Mouse (Mus musculus) midbrain, embryonic 12.5 days (tissue): ENCODE measurements around the gene Helt. TPM values are rescaled to one million over a fixed set of nuclear protein-coding genes. Genes with fewer than 3 reads are reported as not detected.

Experiments
- ATAC-seq: fragments of 200-750 bp; cut with Nextera tagmentation; 2 replicates; pipeline ENCODE4 v1.8.0; 2017; ENCODE audit warnings: low read depth, moderate TSS enrichment, moderate library complexity; ENCODE audit not compliant: low FRiP score
- H3K27ac ChIP-seq: fragments of 300-500 bp; sonication (generic); replicated peaks from 2 replicates; pipeline ENCODE4 v1.5.1; 2016; ENCODE audit warnings: mild to moderate bottlenecking
- H3K27me3 ChIP-seq: fragments of 300-500 bp; sonication (generic); 2 replicates; pipeline ENCODE4 v1.6.1; 2016; ENCODE audit warnings: mild to moderate bottlenecking
- H3K36me3 ChIP-seq: fragments of 300-500 bp; sonication (generic); 2 replicates; pipeline ENCODE4 v1.6.1; 2016
- H3K4me1 ChIP-seq: fragments of 300-500 bp; sonication (generic); 2 replicates; pipeline ENCODE4 v1.6.1; 2016
- H3K4me2 ChIP-seq: fragments of 300-500 bp; sonication (generic); replicated peaks from 2 replicates; pipeline ENCODE4 v1.6.1; 2016; ENCODE audit warnings: mild to moderate bottlenecking, moderate library complexity
- H3K4me3 ChIP-seq: fragments of 300-500 bp; sonication (generic); 2 replicates; pipeline ENCODE4 v1.5.1; 2016; ENCODE audit warnings: mild to moderate bottlenecking
- H3K9ac ChIP-seq: fragments of 300-500 bp; sonication (generic); replicated peaks from 2 replicates; pipeline ENCODE4 v1.6.1; 2016; ENCODE audit warnings: mild to moderate bottlenecking, moderate library complexity
- H3K9me3 ChIP-seq: fragments of 300-500 bp; sonication (generic); 2 replicates; pipeline ENCODE4 v1.6.1; 2016; ENCODE audit warnings: mild to moderate bottlenecking
- WGBS: fragments of 180-500 bp; shearing (Covaris S2); methylation state at CpG from one replicate; pipeline ENCODE4 v1.1.7; 2016; 5-methylcytosine and 5-hydroxymethylcytosine counted together
- polyA plus RNA-seq: library from polyadenylated mRNA; unstranded; fragments of >200 nt; fragmentation: Nextera tagmentation; extraction: Ambion mirVana; gene quantifications from 2 replicates; pipeline ENCODE4 v1.2.1, GENCODE M21; 2016

The Helt gene
- polyA plus RNA-seq, 1 experiment from 2014 or later: 58.0 TPM

DNA sequence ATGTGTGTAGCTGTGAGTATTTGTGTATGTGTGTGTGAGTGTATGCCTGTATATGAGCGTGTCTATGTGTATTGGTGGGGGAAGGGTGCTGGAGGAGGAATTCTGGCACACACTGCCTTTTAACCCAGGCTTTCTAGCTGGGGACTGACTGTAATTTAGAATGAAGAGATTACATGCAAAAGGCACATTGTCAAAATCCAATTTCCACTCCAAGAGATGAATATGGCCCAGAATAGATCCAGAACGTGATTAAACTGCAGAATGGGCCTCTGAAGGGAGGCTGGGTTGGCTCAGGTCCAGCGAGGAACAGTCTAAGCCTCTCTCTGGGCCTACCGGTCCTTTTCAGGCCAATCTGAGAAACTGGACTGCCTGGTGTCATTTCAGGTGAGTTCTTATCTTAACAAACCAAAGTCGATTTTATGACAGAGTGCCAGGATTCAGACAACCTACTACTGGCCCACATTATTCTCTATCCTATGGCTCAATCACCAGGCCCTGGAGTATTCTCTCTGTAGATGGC is 29.3 kb upstream of the Helt start:
- Histone ChIP-seq H3K9me3 (peaks cover 7% of the 10 kb centered on the region), H3K4me3 (no peak overlapping the region), H3K4me1 (no peaks in the 10 kb centered on the region), H3K27ac (no peak overlapping the region), H3K36me3 (no peaks in the 10 kb centered on the region), H3K27me3 (no peaks in the 10 kb centered on the region), H3K4me2 (no peak overlapping the region), H3K9ac (no peak overlapping the region)
- no peak for ATAC-seq
- WGBS: 84% methylated on average over 5 of the region's 5 CpGs

DNA sequence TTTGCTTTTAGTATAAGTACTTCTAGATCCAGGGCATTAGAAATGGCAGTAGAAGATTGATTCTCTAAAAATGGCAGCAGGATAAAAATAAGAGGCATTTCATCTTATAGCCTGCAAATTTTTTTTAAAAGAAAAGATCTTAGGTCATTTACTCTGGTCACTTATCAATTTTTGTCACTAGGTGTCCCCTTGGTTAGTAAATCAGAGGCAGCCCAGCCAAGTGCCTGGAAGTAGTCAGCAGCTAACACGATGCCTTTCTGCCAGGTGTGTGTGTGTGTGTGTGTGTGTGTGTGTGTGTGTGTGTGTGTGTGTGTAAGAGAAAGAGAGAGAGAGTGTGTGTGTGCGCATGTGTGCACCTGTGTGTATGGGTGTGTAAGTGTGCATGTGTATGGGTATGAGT is 28.4 kb upstream of the Helt start:
- Histone ChIP-seq H3K4me2 (no peak overlapping the region), H3K9me3 (peaks cover 7% of the 10 kb centered on the region), H3K9ac (no peak overlapping the region), H3K4me1 (no peaks in the 10 kb centered on the region), H3K27me3 (no peaks in the 10 kb centered on the region), H3K36me3 (no peaks in the 10 kb centered on the region), H3K27ac (no peak overlapping the region), H3K4me3 (no peak overlapping the region)
- no peak for ATAC-seq
- whole genome bisulfite sequencing: 85% methylated on average over 2 of the region's 2 CpGs

DNA sequence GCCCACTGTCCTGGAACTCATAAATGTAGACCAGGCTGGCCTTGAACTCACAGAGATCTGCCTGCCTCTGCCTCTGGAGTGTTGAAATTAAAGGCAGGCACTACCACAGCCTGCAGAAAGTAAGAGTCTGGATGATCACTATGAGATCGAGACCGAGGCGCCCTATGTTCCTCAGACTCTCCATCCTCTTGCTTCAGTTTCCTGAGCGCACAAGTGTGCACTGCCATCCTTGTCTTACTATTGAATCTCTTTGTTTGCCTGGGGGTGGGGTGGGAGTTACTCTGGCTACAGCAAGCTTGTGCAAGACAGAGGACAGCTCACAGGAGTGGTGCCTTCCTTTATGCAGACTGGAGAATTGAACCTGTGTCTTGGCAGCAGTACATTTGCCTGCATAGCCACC is 27.9 kb upstream of the Helt start:
- H3K9ac ChIP-seq: no peak overlapping the region
- no peak overlapping the region for H3K4me2 ChIP-seq
- whole genome bisulfite sequencing: 94% methylated on average over 4 of the region's 4 CpGs
- no peak overlapping the region for H3K4me3 ChIP-seq
- H3K36me3 ChIP-seq: no peaks in the 10 kb centered on the region
- no peak for ATAC-seq
- H3K27me3 ChIP-seq: no peaks in the 10 kb centered on the region
- H3K4me1 ChIP-seq: no peaks in the 10 kb centered on the region
- no peak overlapping the region for H3K27ac ChIP-seq
- H3K9me3 ChIP-seq: peaks cover 7% of the 10 kb centered on the region

DNA sequence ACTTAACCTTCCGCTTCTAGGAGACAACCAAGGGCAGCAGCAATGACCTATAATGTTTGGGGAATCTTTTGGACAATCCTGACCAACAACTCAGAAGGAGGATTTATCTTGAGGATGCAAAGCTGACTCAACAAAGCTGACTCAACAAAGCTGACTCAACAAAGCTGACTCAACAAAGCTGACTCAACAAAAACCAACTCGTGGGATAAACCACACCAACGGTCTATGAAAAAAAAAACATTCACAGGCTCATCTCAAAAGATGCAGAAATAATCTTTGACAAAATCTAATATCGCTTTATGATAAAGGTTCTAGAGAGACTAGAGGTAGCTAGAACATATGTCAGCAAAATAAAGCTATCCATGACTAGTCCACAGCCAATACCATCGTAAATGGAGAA is 24.3 kb upstream of the Helt start:
- H3K27me3 ChIP-seq: no peaks in the 10 kb centered on the region
- no peaks in the 10 kb centered on the region for H3K4me1 ChIP-seq
- H3K27ac ChIP-seq: no peak overlapping the region
- no peak overlapping the region for H3K4me3 ChIP-seq
- H3K4me2 ChIP-seq: no peak overlapping the region
- WGBS: 94% methylated on average over 5 of the region's 5 CpGs
- H3K9me3 ChIP-seq: no peaks in the 10 kb centered on the region
- H3K9ac ChIP-seq: no peak overlapping the region
- no peaks in the 10 kb centered on the region for H3K36me3 ChIP-seq
- ATAC-seq: no peak

DNA sequence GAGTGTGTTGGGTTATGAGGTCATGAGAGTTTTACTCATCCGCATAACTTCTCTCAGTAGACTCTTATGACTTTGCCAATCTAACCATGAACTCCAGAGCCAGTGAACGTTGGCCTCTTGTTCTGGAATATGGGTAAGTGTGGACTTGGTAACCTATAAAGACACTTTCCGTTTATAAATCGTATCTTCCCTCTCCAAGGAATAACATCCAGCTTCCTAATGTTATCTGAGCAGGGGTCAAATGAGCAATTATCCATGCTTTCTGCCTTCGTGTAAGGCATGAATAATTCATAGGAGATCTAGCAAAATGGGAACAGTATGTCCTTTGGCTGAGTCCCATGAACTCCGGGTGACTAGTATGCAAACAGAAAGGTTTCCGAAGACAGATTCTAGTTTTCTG is 22.7 kb upstream of the Helt start:
- no peak for ATAC-seq
- WGBS: 81% methylated on average over 7 of the region's 7 CpGs
- no peaks in the 10 kb centered on the region for H3K27me3 ChIP-seq
- H3K4me2 ChIP-seq: no peak overlapping the region
- H3K9ac ChIP-seq: no peak overlapping the region
- H3K4me3 ChIP-seq: no peak overlapping the region
- H3K27ac ChIP-seq: no peak overlapping the region
- no peaks in the 10 kb centered on the region for H3K4me1 ChIP-seq
- H3K36me3 ChIP-seq: no peaks in the 10 kb centered on the region
- no peaks in the 10 kb centered on the region for H3K9me3 ChIP-seq

DNA sequence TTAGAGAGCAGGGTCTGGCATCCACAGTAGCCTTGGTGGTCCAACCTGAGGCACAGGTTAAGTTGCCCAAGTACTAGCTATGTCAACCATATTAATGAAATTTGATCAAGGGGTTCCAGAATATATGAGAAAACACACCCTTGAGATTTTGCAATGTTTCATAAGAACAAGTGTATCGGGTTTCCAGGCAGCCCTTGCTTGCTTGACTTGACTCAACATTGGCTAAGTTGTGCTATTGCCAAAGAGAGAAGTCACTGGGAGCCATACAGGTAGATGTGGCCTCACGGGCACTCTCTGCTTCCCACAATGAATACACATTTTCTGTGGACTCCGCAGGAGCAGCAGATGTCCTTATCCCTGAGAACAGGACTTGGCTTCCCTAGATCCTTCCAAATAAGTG is 19.3 kb upstream of the Helt start:
- Histone ChIP-seq H3K4me2 (no peak overlapping the region), H3K36me3 (no peaks in the 10 kb centered on the region), H3K4me3 (no peak overlapping the region), H3K27me3 (peaks cover 9% of the 10 kb centered on the region), H3K9me3 (no peaks in the 10 kb centered on the region), H3K27ac (no peak overlapping the region), H3K9ac (no peak overlapping the region), H3K4me1 (no peaks in the 10 kb centered on the region)
- ATAC-seq: no peak
- 91% methylated on average over 3 of the region's 3 CpGs for WGBS

DNA sequence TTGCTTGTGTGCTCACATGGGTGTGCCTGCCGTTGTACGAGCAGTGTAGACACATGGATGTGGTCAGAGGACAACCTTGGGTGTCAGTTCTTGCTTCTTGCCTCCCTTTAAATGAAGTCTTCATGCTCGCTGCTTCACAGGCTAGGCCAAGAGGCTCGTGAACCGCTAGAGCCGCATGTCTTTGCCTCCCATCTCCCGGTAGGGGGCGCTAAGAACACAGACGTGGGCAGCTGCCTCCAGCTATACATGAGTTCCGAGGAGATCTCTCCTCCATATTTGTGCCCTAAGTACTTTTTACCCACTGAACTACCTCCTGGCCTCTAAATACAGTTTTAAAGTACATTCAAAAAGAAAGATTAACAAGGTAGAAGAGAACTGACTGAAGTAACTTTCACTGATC is 16.7 kb upstream of the Helt start:
- H3K27me3 ChIP-seq: peaks cover 22% of the 10 kb centered on the region
- no peaks in the 10 kb centered on the region for H3K36me3 ChIP-seq
- no peak overlapping the region for H3K9ac ChIP-seq
- H3K4me1 ChIP-seq: no peaks in the 10 kb centered on the region
- H3K9me3 ChIP-seq: no peaks in the 10 kb centered on the region
- 10% methylated on average over 10 of the region's 10 CpGs for WGBS
- H3K4me2 ChIP-seq: no peak overlapping the region
- no peak overlapping the region for H3K27ac ChIP-seq
- ATAC-seq: no peak; the same call in 1 of the 2 replicates
- no peak overlapping the region for H3K4me3 ChIP-seq

DNA sequence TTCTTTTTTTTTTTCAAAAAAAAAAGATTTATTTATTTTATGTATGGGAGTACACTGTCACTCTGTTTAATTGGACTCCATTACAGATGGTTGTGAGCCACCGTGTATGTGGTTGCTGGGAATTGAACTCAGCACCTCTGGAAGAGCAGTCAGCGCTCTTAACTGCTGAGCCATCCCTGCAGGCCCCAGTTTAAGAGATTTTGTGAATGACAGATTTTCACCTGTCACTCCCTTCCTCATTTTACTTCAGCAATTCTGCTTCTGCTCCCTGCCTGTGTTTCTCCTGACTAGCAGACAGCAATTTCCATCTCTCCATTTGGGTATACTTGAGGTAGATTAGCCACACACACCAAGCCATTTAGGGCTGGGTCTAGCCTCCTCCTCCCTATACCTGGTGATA is 13.7 kb upstream of the Helt start:
- no peak for ATAC-seq
- H3K9me3 ChIP-seq: no peaks in the 10 kb centered on the region
- no peak overlapping the region for H3K4me3 ChIP-seq
- WGBS: 87% methylated on average over 2 of the region's 2 CpGs
- peaks cover 39% of the 10 kb centered on the region for H3K27me3 ChIP-seq
- H3K36me3 ChIP-seq: no peaks in the 10 kb centered on the region
- H3K27ac ChIP-seq: no peak overlapping the region
- H3K9ac ChIP-seq: no peak overlapping the region
- no peaks in the 10 kb centered on the region for H3K4me1 ChIP-seq
- no peak overlapping the region for H3K4me2 ChIP-seq

DNA sequence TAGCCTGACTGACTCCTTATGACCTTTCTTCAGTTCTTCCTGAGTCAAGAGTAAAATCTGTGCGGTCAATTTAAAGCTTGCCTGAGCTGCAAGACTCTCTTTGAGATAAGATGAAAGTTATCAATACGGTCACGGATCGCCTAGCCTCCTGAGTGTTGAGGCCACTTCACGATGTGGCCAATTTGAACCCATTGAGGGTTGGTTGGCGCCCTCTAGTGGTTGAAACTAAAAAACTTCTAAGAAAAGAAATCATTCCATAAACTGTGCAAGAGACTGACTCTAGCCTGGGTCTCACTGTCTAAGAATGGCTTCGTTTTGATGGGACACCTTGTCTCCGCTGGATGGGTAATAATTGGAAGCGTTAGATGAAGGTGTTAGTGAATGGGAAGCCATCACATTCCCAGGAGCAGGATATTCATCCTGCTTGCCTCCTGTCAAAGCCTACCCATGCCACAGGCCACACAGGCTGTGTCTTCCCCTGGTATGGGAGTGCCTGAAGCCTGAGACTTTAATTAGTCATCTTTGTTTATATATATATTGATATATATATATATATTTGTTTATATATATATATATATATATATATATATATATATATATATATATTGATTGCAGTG is 11.4 kb upstream of the Helt start:
- 5% methylated on average over 9 of the region's 9 CpGs for WGBS
- 0 out of 2 replicates have a peak, but pooled peaks have one; percentile 34 for ATAC-seq
- no peaks in the 10 kb centered on the region for H3K36me3 ChIP-seq

DNA sequence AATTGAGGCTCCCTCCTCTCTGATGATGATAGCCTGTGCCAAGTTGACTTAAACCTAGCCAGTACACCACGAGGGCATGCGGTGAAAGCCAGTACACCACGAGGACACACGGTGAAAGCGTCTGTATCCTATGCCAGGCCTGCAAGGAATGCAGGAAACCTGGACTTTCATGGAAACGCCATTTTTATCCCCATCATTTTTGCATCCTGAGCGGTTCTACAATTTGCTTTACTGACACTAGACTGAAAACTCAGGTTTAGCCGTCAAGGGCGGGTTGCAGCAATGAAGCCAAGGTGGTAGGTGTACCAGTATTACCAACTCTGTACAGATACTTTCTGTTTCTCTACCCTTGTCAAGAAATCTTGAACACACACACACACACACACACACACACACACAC is 7.7 kb upstream of the Helt start:
- H3K4me1 ChIP-seq: no peaks in the 10 kb centered on the region
- H3K4me3 ChIP-seq: no peak overlapping the region
- no peaks in the 10 kb centered on the region for H3K9me3 ChIP-seq
- no peak overlapping the region for H3K4me2 ChIP-seq
- no peaks in the 10 kb centered on the region for H3K36me3 ChIP-seq
- H3K27ac ChIP-seq: no peak overlapping the region
- no peak overlapping the region for H3K9ac ChIP-seq
- 90% methylated on average over 9 of the region's 9 CpGs for whole genome bisulfite sequencing
- no peak for ATAC-seq
- peaks cover 74% of the 10 kb centered on the region for H3K27me3 ChIP-seq

More for the DNA sequence above, 11.4 kb upstream of the Helt start:
- no peak overlapping the region for H3K9ac ChIP-seq
- H3K4me2 ChIP-seq: no peak overlapping the region
- H3K27me3 ChIP-seq: peaks cover 56% of the 10 kb centered on the region
- H3K4me3 ChIP-seq: no peak overlapping the region
- no peak overlapping the region for H3K27ac ChIP-seq
- no peaks in the 10 kb centered on the region for H3K4me1 ChIP-seq
- no peaks in the 10 kb centered on the region for H3K9me3 ChIP-seq

DNA sequence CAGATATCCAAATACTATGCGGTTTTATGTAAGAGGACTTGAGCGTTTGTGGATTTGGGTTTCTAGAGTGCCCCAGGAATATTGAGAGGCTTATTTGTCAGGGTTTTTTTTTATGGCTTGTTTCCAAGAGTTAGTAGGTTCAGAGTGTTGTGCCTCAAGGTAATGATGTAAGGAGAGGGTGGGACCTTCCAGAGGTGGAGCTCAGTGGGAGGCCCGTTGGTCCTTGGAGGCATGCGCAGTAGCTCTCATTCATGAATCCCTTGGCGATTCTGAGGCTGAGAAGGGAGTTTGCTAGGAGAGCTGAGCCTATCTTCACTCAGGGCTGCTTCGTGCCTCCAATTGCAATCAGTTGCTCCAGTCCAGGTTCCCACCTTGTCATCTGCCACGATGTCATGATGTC is 4.4 kb upstream of the Helt start:
- no peak overlapping the region for H3K9ac ChIP-seq
- H3K9me3 ChIP-seq: no peaks in the 10 kb centered on the region
- WGBS: 28% methylated on average over 7 of the region's 7 CpGs
- H3K27ac ChIP-seq: no peak overlapping the region
- H3K4me2 ChIP-seq: no peak overlapping the region
- peaks cover 29% of the 10 kb centered on the region for H3K4me1 ChIP-seq
- no peak overlapping the region for H3K4me3 ChIP-seq
- no peak for ATAC-seq
- no peaks in the 10 kb centered on the region for H3K36me3 ChIP-seq
- H3K27me3 ChIP-seq: peaks cover 85% of the 10 kb centered on the region

DNA sequence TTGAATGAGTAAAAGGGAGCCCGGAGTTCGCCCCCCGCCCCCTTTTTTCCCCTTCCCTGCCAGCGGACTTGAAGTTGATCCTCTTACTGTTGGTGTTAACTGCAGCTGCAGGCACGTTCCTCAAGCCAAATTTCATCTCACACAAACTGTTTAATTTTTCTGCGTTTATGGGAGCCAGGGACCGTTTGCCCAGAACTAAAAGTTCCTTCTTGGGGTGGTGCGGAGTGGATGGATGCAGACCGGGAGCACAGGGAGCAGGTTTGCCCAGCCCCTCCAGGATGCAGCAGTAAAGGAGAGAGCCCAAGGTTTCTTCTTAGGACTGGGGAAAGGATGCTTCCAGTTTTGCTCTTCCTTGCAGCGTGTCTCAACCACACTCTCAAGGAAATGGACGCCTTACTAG is 2.1 kb upstream of the Helt start:
- Histone ChIP-seq H3K9ac (no peak overlapping the region), H3K9me3 (no peaks in the 10 kb centered on the region), H3K36me3 (no peaks in the 10 kb centered on the region), H3K4me3 (no peak overlapping the region), H3K27ac (no peak overlapping the region), H3K4me1 (peaks cover 47% of the 10 kb centered on the region), H3K27me3 (peaks cover 95% of the 10 kb centered on the region), H3K4me2 (peak overlapping the region; percentile 44)
- ATAC-seq: no peak
- WGBS: 2% methylated on average over 11 of the region's 11 CpGs

DNA sequence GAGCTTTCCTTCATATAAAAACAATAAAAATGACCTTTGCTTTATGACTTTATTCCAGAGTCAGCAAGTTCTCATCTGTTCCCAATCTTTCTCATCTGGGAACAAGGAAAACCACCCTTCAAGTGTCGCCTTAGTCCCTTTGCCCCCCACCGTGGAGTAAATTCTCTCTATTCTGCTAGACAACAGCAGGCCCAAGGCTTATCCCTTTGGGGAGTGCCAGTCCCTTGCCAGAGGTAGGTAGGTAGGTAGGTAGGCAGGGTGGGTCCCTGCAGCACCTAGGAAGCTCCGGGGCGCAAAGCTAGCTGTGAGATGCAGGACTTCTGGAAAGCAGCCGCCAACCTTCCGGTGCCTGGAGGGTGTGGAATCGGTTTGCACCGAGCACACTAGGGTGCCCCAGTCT is 1.5 kb upstream of the Helt start:
- no peak overlapping the region for H3K27ac ChIP-seq
- WGBS: 0% methylated on average over 8 of the region's 8 CpGs
- H3K27me3 ChIP-seq: peaks cover 95% of the 10 kb centered on the region
- H3K9ac ChIP-seq: no peak overlapping the region
- H3K4me2 ChIP-seq: peak overlapping the region; percentile 44
- H3K36me3 ChIP-seq: no peaks in the 10 kb centered on the region
- H3K4me1 ChIP-seq: peaks cover 53% of the 10 kb centered on the region
- no peak for ATAC-seq
- H3K9me3 ChIP-seq: no peaks in the 10 kb centered on the region
- peak overlapping the region; percentile 4; the same call in 1 of the 2 replicates for H3K4me3 ChIP-seq
